Mouse (Mus musculus): ENCODE results near the gene Cyp3a59. TPM values are rescaled to one million over a fixed set of nuclear protein-coding genes. Genes with fewer than 3 reads are reported as not detected.
"Not testable (repeated sequence)": the region's sequence is repeated elsewhere in the genome, so short reads cannot be mapped to it uniquely, and the experiment has no call there.

The Cyp3a59 gene
- total RNA-seq (2021): not detected
- long read RNA-seq, experiment 1: 0 reads
- long read RNA-seq, experiment 2: 0 reads

GRCm38 (mm10) chr5:146078945-146079344, at the start of gene Cyp3a59:
Gene Cyp3a59, plus strand, starts transcription at chr5:146079257.
- DNase-seq (ENCODE audit: low spot score in 2 of 2): not testable (repeated sequence)

DNA sequence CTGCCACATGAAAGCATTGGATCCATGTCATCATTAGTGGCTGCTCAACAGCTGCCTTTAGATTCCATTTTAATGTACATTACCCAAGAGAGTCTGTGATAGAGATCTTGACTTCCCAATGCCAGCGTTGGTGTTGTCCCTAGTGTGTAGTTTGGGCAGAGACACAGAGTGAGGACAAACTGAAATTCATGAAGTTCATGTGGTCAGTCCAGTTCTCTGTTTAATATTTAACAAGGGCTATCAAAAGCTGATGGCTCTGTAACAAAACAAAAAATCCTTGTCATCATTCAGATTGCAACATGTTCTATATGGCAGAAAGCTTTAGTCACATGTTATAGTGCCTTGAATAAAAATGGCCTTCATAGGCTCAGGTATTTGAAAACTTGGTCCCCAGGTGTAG, 9.0 kb upstream of the Cyp3a59 start:
- no peak for DNase-seq (ENCODE audit: low spot score in 2 of 2)

GRCm38 (mm10) chr5:146147903-146148302, 68.8 kb downstream of the Cyp3a59 start:
- no peak for DNase-seq (ENCODE audit: low spot score in 2 of 2)

GRCm38 (mm10) chr5:146150454-146150853, 71.4 kb downstream of the Cyp3a59 start:
- DNase-seq (ENCODE audit: low spot score in 2 of 2): no peak

DNA sequence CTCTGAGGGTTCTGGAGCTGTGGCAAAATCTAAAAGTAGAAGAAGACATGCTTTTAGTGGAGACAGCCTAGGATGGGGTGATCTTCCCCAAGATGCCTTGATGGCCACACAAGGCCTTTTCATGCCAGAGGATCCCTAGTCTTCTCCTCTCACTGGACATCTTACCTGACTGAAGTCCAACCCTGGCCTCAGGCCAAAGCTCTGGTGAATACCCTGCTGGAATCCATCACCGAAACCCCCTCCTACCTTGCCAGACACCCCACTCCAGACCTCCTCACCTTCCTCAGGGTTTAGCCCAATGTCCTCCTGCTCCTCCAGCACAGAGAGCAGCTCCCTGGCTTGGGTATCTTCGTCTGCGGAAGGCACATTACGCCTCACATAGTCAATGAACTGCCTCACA, 79.3 kb downstream of the Cyp3a59 start:
- not testable (repeated sequence) for DNase-seq (ENCODE audit: low spot score in 2 of 2)

DNA sequence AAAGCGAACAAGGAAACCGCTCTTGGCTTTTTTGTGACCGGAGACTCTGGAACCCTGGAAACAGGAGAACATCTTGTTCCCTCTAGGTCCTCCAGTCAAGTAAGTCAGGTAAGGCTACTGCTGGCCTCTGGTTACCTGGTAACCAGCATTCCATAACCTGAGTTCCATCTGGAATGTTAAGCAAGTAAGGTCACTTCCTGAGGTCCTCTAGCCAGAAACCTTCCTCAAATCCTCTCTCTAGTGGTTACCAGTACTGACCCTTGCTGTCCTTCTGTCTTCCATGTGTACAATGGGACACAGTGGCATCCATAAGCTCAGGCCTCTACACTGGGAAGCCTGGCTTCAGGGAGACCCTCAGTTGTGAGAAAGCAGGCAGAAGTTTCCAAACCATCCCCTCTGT, 81.4 kb downstream of the Cyp3a59 start, which contains the start of gene Gm5565:
Gene Gm5565 (minus strand): TSS at position 101 of the 400 bp plus-strand sequence.
- DNase-seq (ENCODE audit: low spot score in 2 of 2): not testable (repeated sequence)

Other genes with a start within 250 kb of the Cyp3a59 start
- gene Cyp3a11, start 199.3 kb upstream of the Cyp3a59 start, total RNA-seq (2021): not detected
- under 1 TPM in 1 of 2 experiments, not detected in 1; 0.20 TPM for gene Cyp3a25, start 69.6 kb upstream of the Cyp3a59 start, total RNA-seq (2021)
- not detected for gene Gm5565, start 81.3 kb downstream of the Cyp3a59 start, total RNA-seq (2021)
- gene Gm6309, start 91.5 kb downstream of the Cyp3a59 start, total RNA-seq (2021): not detected
- under 1 TPM; 0.73 to 0.99 TPM for gene 1700001J03Rik, start 106.0 kb downstream of the Cyp3a59 start, total RNA-seq (2021)
- 10 to 100 TPM; 47.2 to 74.5 TPM for gene Rnf6, start 142.3 kb downstream of the Cyp3a59 start, total RNA-seq (2021)
- gene Cdk8, start 152.0 kb downstream of the Cyp3a59 start, total RNA-seq (2021): 10 to 100 TPM; 43.5 to 91.1 TPM

All from adrenal gland, adult 18-20 months (tissue).